Mouse (Mus musculus) forebrain, embryonic 11.5 days (tissue): ENCODE measurements around the gene Notch2. TPM values are rescaled to one million over a fixed set of nuclear protein-coding genes. Genes with fewer than 3 reads are reported as not detected.

Source experiments
- ATAC-seq: fragments of 200-750 bp; cut with Nextera tagmentation; replicated peaks from 2 replicates; pipeline ENCODE4 v1.8.0; 2017; ENCODE audit warnings: moderate TSS enrichment; ENCODE audit not compliant: low FRiP score
- DNase-seq: peaks from one replicate; pipeline ENCODE4 v3.0.0-alpha.2; 2017; ENCODE audit warnings: low spot score
- H3K27ac ChIP-seq: fragments of 300-500 bp; sonication (generic); 2 replicates; pipeline ENCODE4 v1.5.1; 2014; ENCODE audit warnings: low read depth, low read length
- H3K27me3 ChIP-seq: fragments of 300-500 bp; sonication (generic); 2 replicates; pipeline ENCODE4 v1.6.1; 2014; ENCODE audit warnings: mild to moderate bottlenecking, low read length, mixed read lengths; ENCODE audit not compliant: control insufficient read depth, insufficient read depth
- H3K36me3 ChIP-seq: fragments of 300-500 bp; sonication (generic); 2 replicates; pipeline ENCODE4 v1.6.1; 2014; ENCODE audit warnings: mild to moderate bottlenecking, low read length, moderate library complexity, mixed read lengths; ENCODE audit not compliant: control insufficient read depth, insufficient read depth
- H3K4me1 ChIP-seq: fragments of 300-500 bp; sonication (generic); replicated peaks from 2 replicates; pipeline ENCODE4 v1.6.1; 2014; ENCODE audit warnings: low read length, mixed read lengths; ENCODE audit not compliant: control insufficient read depth, insufficient read depth
- H3K4me2 ChIP-seq: fragments of 300-500 bp; sonication (generic); 2 replicates; pipeline ENCODE4 v1.6.1; 2014; ENCODE audit warnings: low read depth, mild to moderate bottlenecking, low read length, moderate library complexity, mixed read lengths; ENCODE audit not compliant: severe bottlenecking
- H3K4me3 ChIP-seq: fragments of 300-500 bp; sonication (generic); 2 replicates; pipeline ENCODE4 v1.5.1; 2014; ENCODE audit warnings: low read depth, low read length
- H3K9ac ChIP-seq: fragments of 300-500 bp; sonication (generic); 2 replicates; pipeline ENCODE4 v1.6.1; 2014; ENCODE audit warnings: low read length
- H3K9me3 ChIP-seq: fragments of 300-500 bp; sonication (generic); 2 replicates; pipeline ENCODE4 v1.6.1; 2016; ENCODE audit warnings: low read length, mixed read lengths; ENCODE audit not compliant: control insufficient read depth
- WGBS: fragments of 180-500 bp; shearing (Covaris S2); extraction: QIAGEN DNeasy Blood & Tissue Kit; methylation state at CpG from one replicate; pipeline ENCODE4 v1.1.7; 2014; 5-methylcytosine and 5-hydroxymethylcytosine counted together
- polyA plus RNA-seq: library from polyadenylated mRNA; unstranded; fragments of >200 nt; fragmentation: Nextera tagmentation; extraction: Ambion mirVana; gene quantifications from 2 replicates; pipeline ENCODE4 v1.2.1, GENCODE M21; 2014

The Notch2 gene
- polyA plus RNA-seq, 1 experiment from 2014 or later: 27.6 TPM

DNA sequence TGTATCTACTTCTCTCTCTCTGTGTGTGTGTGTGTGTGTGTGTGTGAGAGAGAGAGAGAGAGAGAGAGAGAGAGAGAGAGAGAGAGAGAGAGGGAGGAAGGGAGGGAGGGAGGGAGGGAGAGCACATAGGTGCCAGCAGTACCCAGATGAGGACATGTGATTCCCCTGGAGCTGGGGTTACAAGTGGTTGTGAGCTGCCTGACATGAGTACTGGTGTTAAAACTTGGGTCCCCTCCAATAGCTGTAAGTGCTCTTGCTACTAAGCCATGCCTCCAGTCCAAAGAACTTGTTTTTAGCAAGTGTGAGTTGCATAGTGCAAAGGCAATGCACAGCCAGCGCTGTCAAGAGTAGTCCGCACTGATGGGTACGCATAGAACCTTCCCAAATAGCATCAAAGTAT lies 26.2 kb upstream of the Notch2 start:
- Histone ChIP-seq H3K27ac (no peak overlapping the region), H3K9ac (no peak overlapping the region), H3K9me3 (no peaks in the 10 kb centered on the region), H3K27me3 (no peaks in the 10 kb centered on the region), H3K4me3 (no peak overlapping the region), H3K4me1 (no peaks in the 10 kb centered on the region), H3K4me2 (no peak overlapping the region), H3K36me3 (no peaks in the 10 kb centered on the region)
- no peak for DNase-seq
- 93% methylated on average over 3 of the region's 3 CpGs for WGBS
- no peak for ATAC-seq

DNA sequence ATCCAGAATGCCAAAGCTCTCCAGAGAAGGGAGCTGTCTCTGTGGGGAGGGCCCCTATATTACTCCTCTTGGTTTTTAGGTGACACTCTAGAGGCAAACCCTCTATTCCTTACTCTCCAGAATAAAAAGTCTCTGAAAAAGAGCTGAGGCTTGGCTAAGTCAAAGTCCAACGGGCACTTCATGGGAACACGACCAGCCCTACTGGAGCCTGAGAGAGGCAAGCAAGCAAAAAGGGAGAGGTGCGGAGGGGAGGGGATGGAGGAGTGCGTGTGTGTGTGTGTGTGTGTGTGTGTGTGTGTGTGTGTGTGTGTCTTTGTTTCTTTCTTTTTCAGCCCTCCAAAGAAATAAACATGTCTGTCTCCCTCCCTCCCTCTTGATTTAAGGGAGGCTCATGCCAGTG lies 24.6 kb upstream of the Notch2 start:
- H3K4me2 ChIP-seq: no peak overlapping the region
- H3K27ac ChIP-seq: no peak overlapping the region
- no peak overlapping the region for H3K4me3 ChIP-seq
- no peaks in the 10 kb centered on the region for H3K36me3 ChIP-seq
- H3K4me1 ChIP-seq: no peaks in the 10 kb centered on the region
- H3K9ac ChIP-seq: no peak overlapping the region
- WGBS: 52% methylated on average over 4 of the region's 4 CpGs
- H3K9me3 ChIP-seq: no peaks in the 10 kb centered on the region
- no peaks in the 10 kb centered on the region for H3K27me3 ChIP-seq
- ATAC-seq (no peak), DNase-seq (no peak)

DNA sequence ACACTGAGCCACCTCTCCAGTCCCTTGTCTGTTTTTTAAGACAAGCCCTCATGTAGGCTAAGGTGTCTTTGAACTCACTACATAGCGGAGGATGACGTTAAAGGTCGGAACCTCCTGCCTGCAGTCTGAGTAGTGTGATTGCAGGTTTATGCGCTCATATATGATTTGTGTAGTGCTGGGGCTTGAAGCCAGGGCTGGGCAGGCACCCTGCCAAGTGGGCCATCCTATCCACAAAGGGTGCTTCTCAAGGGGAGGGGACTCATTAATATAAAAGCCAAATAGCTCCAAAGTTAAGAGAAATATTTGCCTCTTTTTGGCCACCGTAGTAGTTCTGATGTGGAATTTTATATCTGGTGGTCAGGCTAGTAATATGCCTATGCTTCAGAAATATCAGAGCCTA lies 22.8 kb upstream of the Notch2 start:
- H3K36me3 ChIP-seq: no peaks in the 10 kb centered on the region
- H3K9me3 ChIP-seq: no peaks in the 10 kb centered on the region
- no peak overlapping the region for H3K27ac ChIP-seq
- H3K27me3 ChIP-seq: no peaks in the 10 kb centered on the region
- 95% methylated on average over 5 of the region's 5 CpGs for WGBS
- no peaks in the 10 kb centered on the region for H3K4me1 ChIP-seq
- no peak overlapping the region for H3K4me2 ChIP-seq
- no peak for DNase-seq
- no peak for ATAC-seq
- no peak overlapping the region for H3K9ac ChIP-seq
- no peak overlapping the region for H3K4me3 ChIP-seq

DNA sequence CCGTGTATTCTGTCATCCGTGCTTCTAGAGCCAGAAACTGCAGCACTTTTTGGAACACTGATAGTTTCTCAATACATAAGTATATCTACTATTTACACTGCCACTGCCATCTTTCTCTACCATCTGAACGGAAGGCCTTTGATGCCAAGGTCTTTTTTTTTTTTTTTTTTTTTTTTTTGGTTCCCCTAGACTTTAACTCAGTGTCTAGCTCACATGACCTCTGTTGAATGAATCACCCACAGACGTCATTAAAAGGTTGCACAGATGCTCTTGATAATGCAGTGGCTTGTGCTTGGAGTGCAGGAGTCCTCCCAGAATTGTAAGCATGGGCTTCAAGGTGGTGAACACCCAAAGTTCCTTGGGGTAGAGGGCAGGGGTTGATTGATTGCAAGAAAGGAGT lies 21.0 kb upstream of the Notch2 start:
- ATAC-seq: no peak
- H3K9me3 ChIP-seq: no peaks in the 10 kb centered on the region
- no peaks in the 10 kb centered on the region for H3K27me3 ChIP-seq
- no peak overlapping the region for H3K4me2 ChIP-seq
- H3K27ac ChIP-seq: no peak overlapping the region
- H3K4me3 ChIP-seq: no peak overlapping the region
- 81% methylated on average over 4 of the region's 4 CpGs for WGBS
- no peak overlapping the region for H3K9ac ChIP-seq
- no peaks in the 10 kb centered on the region for H3K36me3 ChIP-seq
- no peak for DNase-seq
- no peaks in the 10 kb centered on the region for H3K4me1 ChIP-seq

DNA sequence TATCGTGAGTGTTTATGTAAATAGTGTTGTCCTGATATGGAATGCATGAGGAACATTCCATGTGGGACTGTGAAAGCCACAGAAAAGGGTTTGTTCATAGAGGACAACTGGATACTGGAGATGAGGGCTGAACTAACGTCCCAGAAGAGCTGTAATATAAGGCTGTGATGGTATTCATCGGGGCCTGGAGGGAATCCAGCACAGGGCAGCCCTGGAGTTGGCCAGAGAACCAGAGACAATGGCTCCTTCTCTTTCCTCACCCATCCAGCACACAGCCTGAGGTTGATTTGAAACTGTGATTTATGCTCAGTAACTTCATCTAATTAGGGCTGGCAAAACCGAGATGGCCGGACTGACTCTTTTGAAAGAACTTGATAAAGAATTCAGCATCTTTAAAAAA lies 20.1 kb upstream of the Notch2 start:
- no peaks in the 10 kb centered on the region for H3K4me1 ChIP-seq
- WGBS: 76% methylated on average over 5 of the region's 5 CpGs
- no peak for ATAC-seq

DNA sequence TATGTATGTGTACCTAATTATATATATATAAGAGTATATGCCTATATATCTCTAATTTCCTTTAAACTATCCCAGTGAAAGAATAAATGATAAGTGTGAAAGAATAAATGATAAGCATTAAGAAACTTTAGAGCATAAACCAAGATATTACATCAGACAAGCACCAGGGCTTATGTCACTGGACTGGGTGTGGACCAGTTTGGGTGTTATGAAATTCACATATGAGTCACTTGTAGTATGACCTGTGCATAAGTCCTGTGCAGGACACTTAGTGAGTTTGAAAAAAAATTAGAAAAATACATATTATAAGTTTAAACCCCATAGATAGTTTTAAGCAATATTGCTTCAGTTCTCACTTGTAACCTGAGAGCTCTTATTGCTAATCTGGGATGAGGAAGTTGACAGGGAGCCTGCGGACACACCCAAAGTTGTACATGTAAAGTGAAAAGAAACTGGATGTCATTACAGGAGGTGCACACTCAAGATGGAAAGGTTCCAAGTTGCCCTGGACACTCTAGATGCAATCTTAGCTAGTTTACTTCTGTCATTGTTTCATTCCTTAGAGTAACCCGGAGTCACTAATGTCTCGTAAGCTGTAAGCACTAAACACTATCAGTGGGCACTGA lies 19.3 kb upstream of the Notch2 start:
- Histone ChIP-seq H3K4me1 (no peaks in the 10 kb centered on the region), H3K4me2 (no peak overlapping the region), H3K9me3 (no peaks in the 10 kb centered on the region), H3K27me3 (no peaks in the 10 kb centered on the region), H3K9ac (no peak overlapping the region), H3K36me3 (no peaks in the 10 kb centered on the region), H3K4me3 (no peak overlapping the region), H3K27ac (no peak overlapping the region)
- 93% methylated on average over 3 of the region's 3 CpGs for WGBS
- ATAC-seq: no peak
- no peak for DNase-seq

More for the DNA sequence above, 20.1 kb upstream of the Notch2 start:
- no peaks in the 10 kb centered on the region for H3K36me3 ChIP-seq
- no peak overlapping the region for H3K27ac ChIP-seq
- H3K9me3 ChIP-seq: no peaks in the 10 kb centered on the region
- DNase-seq: no peak
- no peaks in the 10 kb centered on the region for H3K27me3 ChIP-seq
- no peak overlapping the region for H3K4me3 ChIP-seq
- no peak overlapping the region for H3K9ac ChIP-seq
- no peak overlapping the region for H3K4me2 ChIP-seq

DNA sequence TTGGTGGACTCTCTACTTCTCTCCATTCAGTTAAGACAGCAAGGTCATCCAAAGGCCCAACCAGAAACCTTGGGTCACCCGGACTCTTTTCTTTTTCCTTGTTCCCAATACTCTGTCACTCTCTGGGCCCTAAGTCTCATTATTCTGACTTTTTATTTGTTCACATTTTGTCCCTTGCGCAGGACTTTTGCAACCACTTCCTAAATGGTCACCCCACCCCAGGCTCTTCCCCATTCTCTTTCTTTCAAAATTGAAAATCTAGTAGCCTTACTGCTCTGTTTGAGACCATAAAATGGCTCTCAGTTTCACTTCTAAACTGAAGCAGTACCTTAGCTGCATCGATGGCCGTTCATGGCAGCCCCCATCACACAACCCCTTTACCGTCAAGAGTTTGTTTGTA lies 18.5 kb upstream of the Notch2 start:
- Histone ChIP-seq H3K27me3 (no peaks in the 10 kb centered on the region), H3K4me3 (no peak overlapping the region), H3K36me3 (no peaks in the 10 kb centered on the region), H3K4me2 (no peak overlapping the region), H3K9ac (no peak overlapping the region), H3K9me3 (no peaks in the 10 kb centered on the region), H3K27ac (no peak overlapping the region), H3K4me1 (no peaks in the 10 kb centered on the region)
- WGBS: 87% methylated on average over 5 of the region's 5 CpGs
- ATAC-seq (no peak), DNase-seq (no peak)

DNA sequence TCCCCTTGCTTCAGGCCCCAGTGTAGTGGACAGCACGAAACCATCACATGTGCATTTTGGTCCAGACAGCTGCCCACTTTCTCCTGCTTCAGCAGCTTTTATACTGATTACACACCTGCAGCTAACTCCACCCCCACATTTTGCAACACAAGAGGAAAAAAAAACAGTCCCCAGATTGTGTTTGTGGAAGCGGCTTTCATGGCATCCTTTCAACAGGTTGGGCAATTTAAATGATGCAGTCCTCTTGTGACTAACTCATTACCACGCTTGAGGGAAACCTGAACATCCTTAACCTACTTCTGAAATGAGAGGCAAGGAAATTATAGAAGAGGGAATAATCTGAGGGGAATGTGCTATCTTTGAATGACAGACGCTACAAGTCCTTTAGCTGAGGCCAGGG lies 15.0 kb upstream of the Notch2 start:
- ATAC-seq (no peak), DNase-seq (no peak)
- no peak overlapping the region for H3K27ac ChIP-seq
- no peak overlapping the region for H3K4me2 ChIP-seq
- 85% methylated on average over 4 of the region's 4 CpGs for WGBS
- H3K4me3 ChIP-seq: no peak overlapping the region
- H3K36me3 ChIP-seq: no peaks in the 10 kb centered on the region
- H3K27me3 ChIP-seq: no peaks in the 10 kb centered on the region
- no peaks in the 10 kb centered on the region for H3K4me1 ChIP-seq
- H3K9ac ChIP-seq: no peak overlapping the region
- H3K9me3 ChIP-seq: no peaks in the 10 kb centered on the region

DNA sequence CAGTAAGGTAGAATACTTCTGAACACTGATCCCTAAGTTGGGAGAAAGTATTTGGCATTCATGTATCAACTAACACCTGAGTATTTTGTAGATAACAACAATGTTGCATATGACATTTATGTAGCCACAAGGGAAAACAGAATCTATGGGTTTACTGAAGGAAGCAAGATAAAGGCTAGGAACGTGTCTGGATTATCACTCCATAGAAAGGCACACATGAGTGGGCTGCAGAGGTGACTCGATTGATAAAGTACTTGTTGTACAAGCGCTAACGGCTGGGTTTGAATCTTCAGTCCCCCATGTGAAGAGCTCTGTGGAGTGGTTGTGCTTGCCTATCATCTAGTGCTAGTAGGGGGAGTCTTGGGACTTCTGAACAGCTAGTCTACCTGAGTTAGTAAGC lies 9.8 kb upstream of the Notch2 start:
- Histone ChIP-seq H3K27ac (no peak overlapping the region), H3K27me3 (no peaks in the 10 kb centered on the region), H3K4me3 (no peak overlapping the region), H3K9ac (no peak overlapping the region), H3K36me3 (no peaks in the 10 kb centered on the region), H3K4me1 (no peaks in the 10 kb centered on the region), H3K4me2 (no peak overlapping the region), H3K9me3 (no peaks in the 10 kb centered on the region)
- 84% methylated on average over 4 of the region's 4 CpGs for WGBS
- DNase-seq: no peak
- ATAC-seq: no peak
